Mouse (Mus musculus) G1E (cell line): Measurements from ENCODE around the gene Mybpc3.

Source experiments
- CTCF ChIP-seq: IDR thresholded peaks from 2 replicates; pipeline ENCODE4 v1.5.1; 2012; ENCODE audit warnings: low read depth, low read length, inconsistent platforms, mixed read lengths
- GATA1 ChIP-seq: IDR thresholded peaks from 2 replicates; pipeline ENCODE4 v1.6.1; 2012; ENCODE audit warnings: borderline replicate concordance, low read length, inconsistent platforms, mixed read lengths
- GATA2 ChIP-seq: IDR thresholded peaks from 2 replicates; pipeline ENCODE4 v1.6.1; 2012; ENCODE audit warnings: low read depth, low read length, inconsistent platforms, borderline replicate concordance
- TAL1 ChIP-seq: conservative IDR thresholded peaks from 2 replicates; pipeline ENCODE4 v1.6.1; 2012; ENCODE audit warnings: low read depth, low read length, inconsistent platforms, mixed read lengths

GRCm38 (mm10) chr2:91097015-91097414 is 20.9 kb upstream of the Mybpc3 start:
- TF ChIP-seq CTCF, result no peak
- TF ChIP-seq GATA2, result no peak
- TF ChIP-seq GATA1, result no peak
- TF ChIP-seq TAL1, result no peak
